Mouse (Mus musculus) embryonic facial prominence, embryonic 15.5 days (tissue): ENCODE data around the gene Cenpc1. TPM values are rescaled to one million over a fixed set of nuclear protein-coding genes. Genes with fewer than 3 reads are reported as not detected.
A peak's percentile ranks its signal among the peaks of the same experiment; 100 is the strongest.

Experiments used
- ATAC-seq: fragments of 200-750 bp; cut with Nextera tagmentation; 2 replicates; pipeline ENCODE4 v1.8.0; 2017; ENCODE audit warnings: low read depth, moderate TSS enrichment; ENCODE audit not compliant: insufficient number of reproducible peaks, low FRiP score, low TSS enrichment
- H3K27ac ChIP-seq: fragments of 300-500 bp; sonication (generic); replicated peaks from 2 replicates; pipeline ENCODE4 v1.5.1; 2015; ENCODE audit warnings: mild to moderate bottlenecking, inconsistent platforms
- H3K27me3 ChIP-seq: fragments of 300-500 bp; sonication (generic); 2 replicates; pipeline ENCODE4 v1.6.1; 2015; ENCODE audit warnings: inconsistent platforms
- H3K36me3 ChIP-seq: fragments of 300-500 bp; sonication (generic); 2 replicates; pipeline ENCODE4 v1.6.1; 2015; ENCODE audit warnings: mild to moderate bottlenecking, inconsistent platforms
- H3K4me1 ChIP-seq: fragments of 300-500 bp; sonication (generic); 2 replicates; pipeline ENCODE4 v1.6.1; 2015; ENCODE audit warnings: inconsistent platforms
- H3K4me2 ChIP-seq: fragments of 300-500 bp; sonication (generic); replicated peaks from 2 replicates; pipeline ENCODE4 v1.6.1; 2015; ENCODE audit warnings: mild to moderate bottlenecking, inconsistent platforms
- H3K4me3 ChIP-seq: fragments of 300-500 bp; sonication (generic); replicated peaks from 2 replicates; pipeline ENCODE4 v1.5.1; 2015; ENCODE audit warnings: mild to moderate bottlenecking, inconsistent platforms
- H3K9ac ChIP-seq: fragments of 300-500 bp; sonication (generic); 2 replicates; pipeline ENCODE4 v1.6.1; 2015; ENCODE audit warnings: inconsistent platforms
- H3K9me3 ChIP-seq: fragments of 300-500 bp; sonication (generic); replicated peaks from 2 replicates; pipeline ENCODE4 v1.6.1; 2016; ENCODE audit warnings: inconsistent platforms
- WGBS: fragments of 180-500 bp; shearing (Covaris S2); methylation state at CpG from one replicate; pipeline ENCODE4 v1.1.7; 2015; 5-methylcytosine and 5-hydroxymethylcytosine counted together
- polyA plus RNA-seq: library from polyadenylated mRNA; unstranded; fragments of >200 nt; fragmentation: Nextera tagmentation; extraction: Ambion mirVana; gene quantifications from 2 replicates; pipeline ENCODE4 v1.2.1, GENCODE M21; 2015

Cenpc1 gene
- polyA plus RNA-seq: 26.5 and 29.7 TPM in 2 replicates

- ATAC-seq: peak; percentile 98
- Histone ChIP-seq H3K36me3 (no peaks in the 10 kb centered on the region), H3K27ac (peak within 1 kb of the TSS; percentile 95), H3K4me2 (peak within 1 kb of the TSS; percentile 80), H3K9me3 (no peaks in the 10 kb centered on the region), H3K27me3 (no peaks in the 10 kb centered on the region), H3K9ac (peak within 1 kb of the TSS; percentile 57), H3K4me1 (peaks cover 19% of the 10 kb centered on the region), H3K4me3 (peak within 1 kb of the TSS; percentile 69)
- under 1% methylated on average over 60 of the region's 60 CpGs for WGBS
Observed at GRCm38 (mm10) chr5:86065101-86065875, at the start of gene Cenpc1. Gene Cenpc1 (minus strand): TSS chr5:86065583.

- no peak overlapping the region for H3K27ac ChIP-seq
- H3K4me1 ChIP-seq: no peaks in the 10 kb centered on the region
- H3K9ac ChIP-seq: no peak overlapping the region
- ATAC-seq: no peak
- no peaks in the 10 kb centered on the region for H3K9me3 ChIP-seq
- H3K4me3 ChIP-seq: no peak overlapping the region
- WGBS: 94% methylated on average over 1 of the region's 1 CpGs
- H3K27me3 ChIP-seq: no peaks in the 10 kb centered on the region
- peaks cover 21% of the 10 kb centered on the region; the same call in 1 of the 2 replicates for H3K36me3 ChIP-seq
- no peak overlapping the region for H3K4me2 ChIP-seq
Observed at GRCm38 (mm10) chr5:86113997-86114396, 48.6 kb upstream of the Cenpc1 start.

- no peak overlapping the region for H3K4me2 ChIP-seq
- H3K36me3 ChIP-seq: peaks cover 15% of the 10 kb centered on the region; the same call in 1 of the 2 replicates
- 98% methylated on average over 2 of the region's 2 CpGs for WGBS
- H3K9me3 ChIP-seq: no peaks in the 10 kb centered on the region
- H3K27me3 ChIP-seq: no peaks in the 10 kb centered on the region
- H3K27ac ChIP-seq: no peak overlapping the region
- no peak overlapping the region for H3K4me3 ChIP-seq
- no peak overlapping the region for H3K9ac ChIP-seq
- H3K4me1 ChIP-seq: no peaks in the 10 kb centered on the region
- no peak for ATAC-seq
Observed at GRCm38 (mm10) chr5:86113037-86113436, 47.7 kb upstream of the Cenpc1 start.

GRCm38 (mm10) chr5:86111074-86111473, 45.7 kb upstream of the Cenpc1 start:
- Histone ChIP-seq H3K27ac (no peak overlapping the region), H3K9ac (no peak overlapping the region), H3K9me3 (no peaks in the 10 kb centered on the region), H3K4me3 (no peak overlapping the region), H3K36me3 (peaks cover 16% of the 10 kb centered on the region; the same call in 1 of the 2 replicates), H3K4me2 (no peak overlapping the region), H3K27me3 (no peaks in the 10 kb centered on the region), H3K4me1 (no peaks in the 10 kb centered on the region)
- 98% methylated on average over 1 of the region's 1 CpGs for WGBS
- ATAC-seq: no peak

GRCm38 (mm10) chr5:86106610-86107009, 41.2 kb upstream of the Cenpc1 start:
- no peak for ATAC-seq
- no peaks in the 10 kb centered on the region for H3K9me3 ChIP-seq
- 69% methylated on average over 2 of the region's 2 CpGs for WGBS

GRCm38 (mm10) chr5:86102176-86102575, 36.8 kb upstream of the Cenpc1 start:
- Histone ChIP-seq H3K9me3 (no peaks in the 10 kb centered on the region), H3K9ac (no peak overlapping the region), H3K27ac (no peak overlapping the region), H3K4me2 (no peak overlapping the region), H3K4me3 (no peak overlapping the region), H3K27me3 (no peaks in the 10 kb centered on the region), H3K36me3 (no peaks in the 10 kb centered on the region), H3K4me1 (no peaks in the 10 kb centered on the region)
- 97% methylated on average over 2 of the region's 2 CpGs for WGBS
- ATAC-seq: no peak

More at GRCm38 (mm10) chr5:86106610-86107009, 41.2 kb upstream of the Cenpc1 start:
- Histone ChIP-seq H3K4me3 (no peak overlapping the region), H3K36me3 (peaks cover 6% of the 10 kb centered on the region; the same call in 1 of the 2 replicates), H3K27ac (no peak overlapping the region), H3K4me2 (no peak overlapping the region), H3K9ac (no peak overlapping the region), H3K27me3 (no peaks in the 10 kb centered on the region), H3K4me1 (no peaks in the 10 kb centered on the region)

GRCm38 (mm10) chr5:86100621-86101020, 35.2 kb upstream of the Cenpc1 start:
- Histone ChIP-seq H3K36me3 (no peaks in the 10 kb centered on the region), H3K27ac (no peak overlapping the region), H3K4me1 (no peaks in the 10 kb centered on the region), H3K4me2 (no peak overlapping the region), H3K9me3 (no peaks in the 10 kb centered on the region), H3K4me3 (no peak overlapping the region), H3K9ac (no peak overlapping the region), H3K27me3 (no peaks in the 10 kb centered on the region)
- no peak for ATAC-seq
- WGBS: 64% methylated on average over 3 of the region's 3 CpGs

- Histone ChIP-seq H3K9me3 (no peaks in the 10 kb centered on the region), H3K36me3 (no peaks in the 10 kb centered on the region), H3K4me2 (no peak overlapping the region), H3K27ac (no peak overlapping the region), H3K9ac (no peak overlapping the region), H3K4me1 (no peaks in the 10 kb centered on the region), H3K4me3 (no peak overlapping the region), H3K27me3 (no peaks in the 10 kb centered on the region)
- 65% methylated on average over 3 of the region's 3 CpGs for WGBS
- ATAC-seq: no peak
Observed at GRCm38 (mm10) chr5:86098988-86099387, 33.6 kb upstream of the Cenpc1 start.

- H3K27ac ChIP-seq: no peak overlapping the region
- WGBS: 77% methylated on average over 9 of the region's 9 CpGs
- no peak overlapping the region for H3K4me2 ChIP-seq
- no peak for ATAC-seq
- H3K9ac ChIP-seq: no peak overlapping the region
- no peaks in the 10 kb centered on the region for H3K9me3 ChIP-seq
- no peaks in the 10 kb centered on the region for H3K4me1 ChIP-seq
- H3K4me3 ChIP-seq: no peak overlapping the region
- H3K36me3 ChIP-seq: no peaks in the 10 kb centered on the region
- no peaks in the 10 kb centered on the region for H3K27me3 ChIP-seq
Observed at GRCm38 (mm10) chr5:86094754-86095153, 29.4 kb upstream of the Cenpc1 start.

- Histone ChIP-seq H3K27ac (no peak overlapping the region), H3K4me2 (no peak overlapping the region), H3K9me3 (no peaks in the 10 kb centered on the region), H3K36me3 (no peaks in the 10 kb centered on the region), H3K4me3 (no peak overlapping the region), H3K9ac (no peak overlapping the region), H3K4me1 (no peaks in the 10 kb centered on the region), H3K27me3 (no peaks in the 10 kb centered on the region)
- 72% methylated on average over 6 of the region's 6 CpGs for WGBS
- no peak for ATAC-seq
Observed at GRCm38 (mm10) chr5:86086751-86087150, 21.4 kb upstream of the Cenpc1 start.

- Histone ChIP-seq H3K4me3 (no peak overlapping the region), H3K36me3 (no peaks in the 10 kb centered on the region), H3K9me3 (no peaks in the 10 kb centered on the region), H3K27me3 (no peaks in the 10 kb centered on the region), H3K4me2 (no peak overlapping the region), H3K9ac (no peak overlapping the region), H3K4me1 (no peaks in the 10 kb centered on the region), H3K27ac (no peak overlapping the region)
- no peak for ATAC-seq
- 55% methylated on average over 7 of the region's 7 CpGs for WGBS
Observed at GRCm38 (mm10) chr5:86084979-86085378, 19.6 kb upstream of the Cenpc1 start.

GRCm38 (mm10) chr5:86083987-86084386, 18.6 kb upstream of the Cenpc1 start:
- Histone ChIP-seq H3K4me2 (no peak overlapping the region), H3K36me3 (no peaks in the 10 kb centered on the region), H3K4me1 (no peaks in the 10 kb centered on the region), H3K27me3 (no peaks in the 10 kb centered on the region), H3K9me3 (no peaks in the 10 kb centered on the region), H3K9ac (no peak overlapping the region), H3K27ac (no peak overlapping the region), H3K4me3 (no peak overlapping the region)
- no peak for ATAC-seq
- 78% methylated on average over 6 of the region's 6 CpGs for WGBS
